In the genomic region with DNA sequence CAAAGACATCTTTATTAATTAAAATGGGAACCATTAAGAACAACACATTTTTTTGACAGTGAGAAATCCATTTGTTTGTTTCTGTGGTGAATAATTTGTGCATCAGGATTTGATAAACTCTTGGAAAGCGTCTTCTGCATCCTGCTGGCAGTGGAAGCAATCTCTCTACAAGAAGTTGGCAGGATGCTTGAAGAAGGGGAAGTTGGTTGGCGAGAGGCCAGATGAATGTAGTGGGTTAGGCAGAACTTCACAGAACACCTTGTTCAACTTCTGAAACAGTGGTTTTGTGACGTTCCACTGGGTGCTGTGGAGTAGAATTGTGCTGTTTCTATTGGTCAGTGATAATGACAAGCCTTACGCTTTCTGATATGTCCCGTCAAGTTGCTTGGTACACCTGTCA, we compare ENCODE assay signal across 20 mouse cellular contexts.
DNase-seq lines count a peak whose midpoint lies in the region; ATAC-seq and TF ChIP-seq lines count a peak whose summit lies in the region.
"Had no signal": no experiment of that assay in that cellular context is flagged by ENCODE, and none has a peak within 500 bp of the region (broad histone marks: within the 10 kb centered on the region; RNA-seq: fewer than 3 reads in every experiment).

No protein-coding gene starts in this region.

- H3K27me3 ChIP-seq in forebrain, postnatal 0 days (ENCODE audit: insufficient read depth, low read length), result no peaks in the 10 kb centered on the region
- no peaks in the 10 kb centered on the region for H3K27me3 ChIP-seq in forebrain, embryonic 13.5 days
- no peaks in the 10 kb centered on the region for H3K27me3 ChIP-seq in MEL (ENCODE audit: control insufficient read depth in 1 of 2, insufficient read depth in 2 of 2, low read length in 2 of 2)
- H3K27me3 ChIP-seq: embryonic facial prominence, embryonic 15.5 days; heart, embryonic 13.5 days; hindbrain, embryonic 15.5 days; limb, embryonic 12.5 days; liver, embryonic 13.5 days; megakaryocyte, embryonic 14.5 days had no signal

- H3K27ac ChIP-seq in forebrain, postnatal 0 days (ENCODE audit: low read depth, low read length), result no peak overlapping the region
- H3K27ac ChIP-seq in forebrain, embryonic 13.5 days, result no peak overlapping the region
- no peak overlapping the region for H3K27ac ChIP-seq in left cerebral cortex, adult 2 months
- no peak overlapping the region for H3K27ac ChIP-seq in MEL (ENCODE audit: control insufficient read depth, low read depth, low read length)
- H3K27ac ChIP-seq: embryonic facial prominence, embryonic 15.5 days; heart, embryonic 13.5 days; hindbrain, embryonic 15.5 days; kidney, postnatal 0 days; limb, embryonic 12.5 days; liver, embryonic 13.5 days had no signal

- intact Hi-C loops in left cerebral cortex, postnatal 4 days (cut with DNase I), result no loop called here
- intact Hi-C loops in left cerebral cortex, adult 2 months (cut with DNase I), result no loop called here

- H3K4me2 ChIP-seq in forebrain, postnatal 0 days (ENCODE audit: low read depth), result no peak overlapping the region
- H3K4me2 ChIP-seq in forebrain, embryonic 13.5 days, result no peak overlapping the region
- H3K4me2 ChIP-seq: embryonic facial prominence, embryonic 15.5 days; heart, embryonic 13.5 days; hindbrain, embryonic 15.5 days; limb, embryonic 12.5 days; liver, embryonic 13.5 days had no signal

- no peak for ATAC-seq in forebrain, postnatal 0 days
- no peak for ATAC-seq in forebrain, embryonic 13.5 days
- ATAC-seq: intestine, embryonic 16.5 days had no signal

- peak; percentile 33 for DNase-seq in forebrain, postnatal 0 days
- DNase-seq in left cerebral cortex, postnatal 4 days, result peak; percentile 6
- DNase-seq in left cerebral cortex, adult 2 months (ENCODE audit: extremely low spot score in 1 of 2, low spot score in 2 of 2), result no peak
- DNase-seq in right cerebral cortex, postnatal 10 days (ENCODE audit: low spot score in 2 of 2), result peak; percentile 29 to 46
- no peak for DNase-seq in right cerebral cortex, postnatal 25 days
- peak; percentile 16 for DNase-seq in MEL (ENCODE audit: low read depth, low spot score)
- DNase-seq in adrenal gland, postnatal 25 days, result no peak
- DNase-seq: adrenal gland, adult 8-10 months; cerebellum, postnatal 14 days; liver, embryonic 13.5 days; retina, postnatal 1 day; thymus, adult 2 months had no signal

- H3K36me3 ChIP-seq in forebrain, postnatal 0 days (ENCODE audit: insufficient read depth), result no peaks in the 10 kb centered on the region
- no peaks in the 10 kb centered on the region for H3K36me3 ChIP-seq in forebrain, embryonic 13.5 days (ENCODE audit: poor library complexity, severe bottlenecking)
- no peaks in the 10 kb centered on the region for H3K36me3 ChIP-seq in MEL (ENCODE audit: control insufficient read depth in 1 of 2, insufficient read depth in 2 of 2, low read length in 2 of 2)
- H3K36me3 ChIP-seq: embryonic facial prominence, embryonic 15.5 days; heart, embryonic 13.5 days; hindbrain, embryonic 15.5 days; limb, embryonic 12.5 days; liver, embryonic 13.5 days had no signal

- TF ChIP-seq EP300 in MEL (IDR thresholded peaks at IDR 0.05; ENCODE audit: low read depth in 1 of 2, low read length in 2 of 2), result no peak

- no peaks in the 10 kb centered on the region for H3K9me3 ChIP-seq in forebrain, postnatal 0 days (ENCODE audit: low read length)
- no peaks in the 10 kb centered on the region for H3K9me3 ChIP-seq in forebrain, embryonic 13.5 days (replicated peaks)
- no peaks in the 10 kb centered on the region for H3K9me3 ChIP-seq in MEL (replicated peaks; ENCODE audit: insufficient read depth, low read length)
- H3K9me3 ChIP-seq: embryonic facial prominence, embryonic 15.5 days; heart, embryonic 13.5 days; hindbrain, embryonic 15.5 days; limb, embryonic 12.5 days; liver, embryonic 13.5 days had no signal

- TF ChIP-seq POLR2A in MEL (IDR thresholded peaks at IDR 0.05; ENCODE audit: control insufficient read depth in 1 of 2, insufficient read depth in 1 of 2, low read depth in 1 of 2, low read length in 2 of 2, poor library complexity in 1 of 2), result no peak

- WGBS in forebrain, postnatal 0 days, result 71% methylated on average over 5 of the region's 5 CpGs
- WGBS in forebrain, embryonic 13.5 days, result 91% methylated on average over 5 of the region's 5 CpGs

- H3K79me2 ChIP-seq in MEL (ENCODE audit: control insufficient read depth, insufficient read depth, low read length, poor library complexity), result no peaks in the 10 kb centered on the region

- no peak overlapping the region for H3K9ac ChIP-seq in forebrain, postnatal 0 days
- H3K9ac ChIP-seq in forebrain, embryonic 13.5 days, result no peak overlapping the region
- no peak overlapping the region for H3K9ac ChIP-seq in MEL (ENCODE audit: control insufficient read depth, low read depth, low read length, poor library complexity, severe bottlenecking)
- H3K9ac ChIP-seq: embryonic facial prominence, embryonic 15.5 days; heart, embryonic 13.5 days; hindbrain, embryonic 15.5 days; limb, embryonic 12.5 days; liver, embryonic 13.5 days had no signal

- no peak overlapping the region for H3K4me3 ChIP-seq in forebrain, postnatal 0 days (ENCODE audit: low read depth, low read length)
- H3K4me3 ChIP-seq in forebrain, embryonic 13.5 days, result no peak overlapping the region
- H3K4me3 ChIP-seq in left cerebral cortex, adult 2 months, result no peak overlapping the region
- H3K4me3 ChIP-seq in MEL (ENCODE audit: control insufficient read depth in 1 of 2, insufficient read depth in 1 of 2, low read depth in 2 of 2, low read length in 2 of 2), result no peak overlapping the region
- H3K4me3 ChIP-seq: embryonic facial prominence, embryonic 15.5 days; heart, embryonic 13.5 days; hindbrain, embryonic 15.5 days; limb, embryonic 12.5 days; liver, embryonic 13.5 days; megakaryocyte, embryonic 14.5 days had no signal

- H3K4me1 ChIP-seq in forebrain, postnatal 0 days (ENCODE audit: insufficient read depth), result no peaks in the 10 kb centered on the region
- no peaks in the 10 kb centered on the region for H3K4me1 ChIP-seq in forebrain, embryonic 13.5 days
- H3K4me1 ChIP-seq in MEL (ENCODE audit: control insufficient read depth in 1 of 2, insufficient read depth in 2 of 2, low read length in 2 of 2), result no peaks in the 10 kb centered on the region
- H3K4me1 ChIP-seq: embryonic facial prominence, embryonic 15.5 days; heart, embryonic 13.5 days; hindbrain, embryonic 15.5 days; limb, embryonic 12.5 days; liver, embryonic 13.5 days; megakaryocyte, embryonic 14.5 days had no signal

- TF ChIP-seq CTCF in forebrain, postnatal 0 days (IDR thresholded peaks at IDR 0.05; ENCODE audit: low read depth), result no peak
- TF ChIP-seq CTCF in left cerebral cortex, adult 2 months (IDR thresholded peaks at IDR 0.05), result no peak
- no peak for TF ChIP-seq CTCF in MEL (IDR thresholded peaks at IDR 0.05 in 2 of 3, conservative IDR thresholded peaks at IDR 0.05 in 1 of 3; ENCODE audit: control insufficient read depth in 1 of 3, insufficient read depth in 1 of 3, low read depth in 2 of 3, low read length in 3 of 3, poor library complexity in 1 of 3, severe bottlenecking in 1 of 3)

- TF ChIP-seq RAD21 in MEL (IDR thresholded peaks at IDR 0.05; ENCODE audit: low read depth, low read length), result no peak

TF ChIP-seq in MEL, 35 proteins besides CTCF, POLR2A, EP300 and RAD21:
- no peak for TF ChIP-seq POLR2AphosphoS5 (IDR thresholded peaks at IDR 0.05; ENCODE audit: borderline replicate concordance, low read depth, low read length)
- no peak for TF ChIP-seq SIN3A (IDR thresholded peaks at IDR 0.05; ENCODE audit: low read length)
- no peak for TF ChIP-seq UBTF (IDR thresholded peaks at IDR 0.05; ENCODE audit: borderline replicate concordance, insufficient read depth, low read depth, low read length)
- TF ChIP-seq BHLHE40 (IDR thresholded peaks at IDR 0.05; ENCODE audit: borderline replicate concordance, low read depth, low read length), result no peak
- no peak for TF ChIP-seq JUND (IDR thresholded peaks at IDR 0.05; ENCODE audit: low read depth, low read length)

Comparison
In these comparisons a context has a peak if more than half of its experiments do, and no peak if none do; other contexts are left out.
1. DNase-seq: peak in forebrain, postnatal 0 days (single experiment), left cerebral cortex, postnatal 4 days (single experiment), right cerebral cortex, postnatal 10 days (2 of 2) and MEL (single experiment); none in left cerebral cortex, adult 2 months (0 of 2), right cerebral cortex, postnatal 25 days (single experiment) and adrenal gland, postnatal 25 days (single experiment).